Comparison of ENCODE assay signal across 15 mouse cellular contexts in genomic region chr14:23253154-23253553, GRCm38 (mm10).
DNase-seq lines count a peak whose midpoint lies in the region; ATAC-seq and TF ChIP-seq lines count a peak whose summit lies in the region.
"Had no signal": no experiment of that assay in that cellular context is flagged by ENCODE, and none has a peak within 500 bp of the region (broad histone marks: within the 10 kb centered on the region; RNA-seq: fewer than 3 reads in every experiment).

No protein-coding gene starts in this region.

- no peak overlapping the region for H3K27ac ChIP-seq in kidney, embryonic 14.5 days (ENCODE audit: low read depth, low read length)
- H3K27ac ChIP-seq in kidney, postnatal 0 days, result no peak overlapping the region

- peak; percentile 60; the same call in 1 of the 2 replicates for ATAC-seq in kidney, embryonic 14.5 days (ENCODE audit: low FRiP score, low TSS enrichment)
- ATAC-seq in kidney, postnatal 0 days (replicated peaks; ENCODE audit: low FRiP score, low read depth), result no peak
- ATAC-seq: activated CD4-positive, CD25-positive, alpha-beta regulatory T cell, adult 4 months; CD4-positive, CD25-positive, alpha-beta regulatory T cell, adult 4 months; Patski had no signal

- H3K4me3 ChIP-seq in kidney, embryonic 14.5 days (ENCODE audit: low read length), result no peak overlapping the region
- H3K4me3 ChIP-seq in kidney, postnatal 0 days (replicated peaks; ENCODE audit: low read depth, low read length), result no peak overlapping the region

- TF ChIP-seq CTCF in kidney, postnatal 0 days (IDR thresholded peaks at IDR 0.05; ENCODE audit: low read depth), result no peak

- WGBS in kidney, embryonic 14.5 days, result 24% methylated on average over 4 of the region's 4 CpGs
- WGBS in kidney, postnatal 0 days, result 17% methylated on average over 4 of the region's 4 CpGs

- no peak for DNase-seq in kidney, postnatal 10 days
- DNase-seq in kidney, postnatal 0 days (ENCODE audit: low spot score), result peak; percentile 59
- DNase-seq in kidney, adult 11 months, result no peak
- DNase-seq: adrenal gland, postnatal 10 days; adrenal gland, postnatal 25 days; B cell, adult 2 months; cerebellum, adult 11 months; cerebellum, adult 11-12 months; cerebellum, adult 18-20 months had no signal

- H3K4me1 ChIP-seq in kidney, embryonic 14.5 days (ENCODE audit: control insufficient read depth, insufficient read depth, low read length), result no peaks in the 10 kb centered on the region; the same call in 1 of the 2 replicates
- no peaks in the 10 kb centered on the region for H3K4me1 ChIP-seq in kidney, postnatal 0 days (replicated peaks; ENCODE audit: insufficient read depth, low read length)

- H3K9ac ChIP-seq in kidney, embryonic 14.5 days (ENCODE audit: low read depth, low read length), result no peak overlapping the region
- H3K9ac ChIP-seq in kidney, postnatal 0 days (ENCODE audit: low read depth, low read length), result no peak overlapping the region

- no peaks in the 10 kb centered on the region for H3K27me3 ChIP-seq in kidney, embryonic 14.5 days (ENCODE audit: control insufficient read depth, insufficient read depth, low read length)
- no peaks in the 10 kb centered on the region for H3K27me3 ChIP-seq in kidney, postnatal 0 days (ENCODE audit: insufficient read depth, low read length)
- H3K27me3 ChIP-seq: CH12.LX, Patski had no signal

- H3K9me3 ChIP-seq in kidney, embryonic 14.5 days (ENCODE audit: control insufficient read depth, low read length), result no peaks in the 10 kb centered on the region
- H3K9me3 ChIP-seq in kidney, postnatal 0 days (replicated peaks; ENCODE audit: low read length), result no peaks in the 10 kb centered on the region

- H3K36me3 ChIP-seq in kidney, embryonic 14.5 days (ENCODE audit: control insufficient read depth, insufficient read depth, low read length), result no peaks in the 10 kb centered on the region
- H3K36me3 ChIP-seq in kidney, postnatal 0 days (ENCODE audit: insufficient read depth, low read length), result no peaks in the 10 kb centered on the region
- H3K36me3 ChIP-seq: G1E had no signal

- H3K4me2 ChIP-seq in kidney, embryonic 14.5 days (replicated peaks; ENCODE audit: low read depth, low read length), result no peak overlapping the region
- no peak overlapping the region for H3K4me2 ChIP-seq in kidney, postnatal 0 days (ENCODE audit: low read length)
